Mouse (Mus musculus): Measurements from ENCODE around the gene Ttc30a1.

- no peak for TF ChIP-seq CTCF (IDR thresholded peaks at IDR 0.05; ENCODE audit: low read depth)
- peak; percentile 49; the same call in 1 of the 2 replicates for TF ChIP-seq EP300 (IDR thresholded peaks at IDR 0.05; ENCODE audit: low read depth)
Measured at GRCm38 (mm10) chr2:75938117-75939063, 43.4 kb downstream of the Ttc30a1 start, which contains the start of gene Ttc30b.

Measured in liver, postnatal 0 days (tissue).